Mouse (Mus musculus) frontal cortex, adult 2 months (tissue): ENCODE results near the gene Stip1. TPM values are rescaled to one million over a fixed set of nuclear protein-coding genes. Genes with fewer than 3 reads are reported as not detected.
A peak's percentile ranks its signal among the peaks of the same experiment; 100 is the strongest.
"Not testable (repeated sequence)": the region's sequence is repeated elsewhere in the genome, so short reads cannot be mapped to it uniquely, and the experiment has no call there.

ENCODE experiments used
- DNase-seq, 2 experiments: peaks; one replicate each; pipeline ENCODE4 v3.0.0; 2022; ENCODE audit warnings: low spot score in 1 of 2; ENCODE audit errors: extremely low spot score in 1 of 2
- polyA plus RNA-seq: library from polyadenylated mRNA; depleted of rRNA; stranded (reverse); fragments of >200 nt; gene quantifications from 2 replicates; pipeline ENCODE4 v1.2.3, GENCODE M21; 2012

The Stip1 gene
- polyA plus RNA-seq, 1 experiment, result 148 TPM

DNA sequence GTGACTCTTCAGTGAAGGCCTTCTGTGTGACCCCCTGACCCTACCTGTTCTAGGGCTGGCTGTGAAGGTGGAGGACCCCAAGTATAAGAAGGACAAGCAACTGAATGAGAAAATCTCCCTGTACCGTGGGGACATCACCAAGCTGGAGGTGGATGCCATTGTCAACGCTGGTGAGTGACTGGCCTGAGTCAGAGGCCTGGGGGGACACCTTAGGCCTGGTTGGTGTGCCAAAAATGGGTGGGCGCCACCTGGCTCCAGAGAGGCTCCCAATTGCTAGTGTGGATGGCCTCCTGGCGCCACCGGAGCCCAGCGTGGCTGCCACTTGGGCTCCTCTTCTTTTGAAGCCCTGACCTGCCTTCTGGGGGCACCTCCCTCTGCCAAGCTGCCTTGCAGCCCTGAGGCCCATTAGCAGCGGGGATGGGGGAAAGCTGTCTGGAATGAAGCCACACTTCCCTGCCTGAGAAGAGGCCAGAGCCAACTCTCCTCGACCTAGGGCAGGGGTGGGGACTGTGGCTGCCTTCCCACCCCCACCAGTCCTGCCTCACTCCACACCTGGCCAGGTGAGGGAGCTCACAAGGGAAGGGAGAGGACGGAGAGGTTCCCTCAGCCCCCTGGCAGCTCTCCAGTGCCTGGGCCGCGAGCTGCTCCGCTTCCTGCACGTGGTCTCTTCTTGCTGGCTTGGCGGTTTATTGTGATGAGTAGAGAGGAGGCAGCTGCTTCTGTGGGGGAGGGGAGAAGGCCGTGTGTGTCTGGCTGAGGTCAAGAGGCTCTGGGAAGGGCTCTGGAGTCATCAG, 26.5 kb upstream of the Stip1 start:
- DNase-seq, result no peak

DNA sequence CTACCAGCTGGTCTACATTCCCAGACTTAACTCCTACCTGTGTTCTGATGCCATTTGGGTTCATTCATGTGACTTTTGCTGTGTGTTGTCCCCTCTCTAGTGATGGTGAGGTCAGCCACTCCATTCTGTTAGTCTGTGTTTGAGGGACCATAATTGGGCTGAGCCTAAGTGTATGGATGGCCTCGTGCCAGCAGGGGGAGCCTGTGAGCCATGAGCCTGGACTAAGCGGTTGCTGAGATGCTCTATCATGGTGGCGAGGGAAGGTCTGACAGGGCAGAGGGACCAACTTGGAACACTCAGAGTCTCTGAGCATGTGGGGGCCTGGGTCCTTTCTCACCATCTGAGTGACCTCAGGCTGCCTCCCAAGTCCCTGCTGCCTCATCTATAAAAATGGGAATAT, 24.8 kb upstream of the Stip1 start:
- peak in 1 of 2 experiments; percentile 92 for DNase-seq

DNA sequence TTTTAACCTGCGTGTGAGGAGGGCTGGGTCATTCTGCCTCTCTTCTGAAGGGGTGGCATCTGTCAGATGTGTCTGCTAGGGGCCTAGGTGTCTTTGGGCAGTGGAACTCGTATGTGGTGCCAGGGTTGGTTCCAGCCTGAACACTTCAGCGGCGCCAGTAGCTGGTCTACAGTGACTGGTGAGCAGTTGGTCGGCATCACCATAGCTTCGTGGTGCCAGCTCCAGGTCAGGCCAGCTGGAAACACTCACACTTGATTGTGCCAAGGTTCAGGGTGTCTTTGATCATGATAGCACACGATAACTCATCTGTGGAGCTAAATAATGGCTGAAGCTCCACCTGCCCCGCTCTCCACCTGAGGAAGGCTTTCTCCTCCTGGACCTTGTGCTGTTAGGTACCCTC, 23.1 kb upstream of the Stip1 start:
- no peak for DNase-seq

DNA sequence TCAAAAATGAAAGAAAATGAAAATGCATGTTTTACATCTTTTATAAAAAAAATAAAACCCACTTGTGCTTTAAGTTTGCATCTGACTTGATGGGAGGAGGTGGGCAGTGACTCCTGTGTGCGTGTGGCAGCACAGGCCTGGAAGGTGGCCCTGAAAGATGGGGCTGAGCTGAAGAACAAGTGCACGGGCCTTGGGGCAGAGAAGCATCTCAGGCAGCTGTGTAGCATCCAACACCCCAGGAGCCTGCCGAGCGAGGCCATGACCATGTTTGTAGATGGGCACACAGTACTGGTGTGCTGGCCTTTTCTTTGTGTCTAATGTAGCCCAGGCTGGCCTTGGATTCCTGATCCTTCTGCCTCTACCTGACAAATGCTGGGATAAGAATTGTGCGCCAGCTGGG, 22.3 kb upstream of the Stip1 start:
- DNase-seq, result no peak

DNA sequence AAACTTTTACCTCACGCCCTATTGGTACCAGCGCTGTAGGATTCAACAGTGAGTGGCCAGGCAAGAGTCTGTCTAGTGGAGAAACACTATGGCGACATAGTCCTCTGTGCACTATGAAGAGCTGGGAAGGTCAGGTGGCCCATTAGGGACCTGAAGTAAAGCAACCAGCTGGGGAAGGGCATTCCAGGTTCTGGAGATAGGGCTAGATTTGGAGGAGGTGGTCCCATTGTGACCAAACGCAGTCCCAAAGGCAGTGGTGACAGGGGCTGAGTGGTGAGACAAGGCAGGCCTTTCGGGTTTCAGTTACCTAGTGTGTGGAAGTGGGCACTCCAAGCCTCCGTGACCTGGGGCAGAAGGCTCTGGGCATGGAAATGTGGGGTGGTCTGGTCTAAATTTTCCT, 18.8 kb upstream of the Stip1 start:
- no peak for DNase-seq

DNA sequence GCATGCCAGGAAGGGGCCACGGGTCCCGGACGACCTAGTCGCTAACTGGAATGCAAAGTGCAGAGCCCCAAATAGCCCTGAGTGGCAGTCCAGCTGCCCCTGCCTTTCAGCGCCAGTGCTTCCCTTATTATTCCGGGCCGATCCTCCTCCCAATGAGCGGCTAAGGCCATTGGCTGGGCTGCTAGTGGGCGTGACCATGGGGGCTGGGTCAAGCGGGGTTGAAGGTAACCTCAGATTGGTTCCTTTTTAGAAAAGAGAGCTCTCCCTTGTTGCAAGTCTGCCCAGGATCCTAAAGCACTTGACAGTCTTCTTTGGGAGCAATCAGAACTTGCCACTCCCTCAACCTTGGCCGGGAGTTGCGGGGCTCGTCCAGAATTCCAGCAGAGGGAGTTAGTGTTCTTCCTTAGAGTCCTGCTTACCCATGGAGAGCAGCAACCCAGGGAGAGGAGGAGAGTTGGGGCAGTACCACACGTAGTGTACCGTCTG, 18.0 kb upstream of the Stip1 start:
- peak in 1 of 2 experiments; percentile 73 for DNase-seq

DNA sequence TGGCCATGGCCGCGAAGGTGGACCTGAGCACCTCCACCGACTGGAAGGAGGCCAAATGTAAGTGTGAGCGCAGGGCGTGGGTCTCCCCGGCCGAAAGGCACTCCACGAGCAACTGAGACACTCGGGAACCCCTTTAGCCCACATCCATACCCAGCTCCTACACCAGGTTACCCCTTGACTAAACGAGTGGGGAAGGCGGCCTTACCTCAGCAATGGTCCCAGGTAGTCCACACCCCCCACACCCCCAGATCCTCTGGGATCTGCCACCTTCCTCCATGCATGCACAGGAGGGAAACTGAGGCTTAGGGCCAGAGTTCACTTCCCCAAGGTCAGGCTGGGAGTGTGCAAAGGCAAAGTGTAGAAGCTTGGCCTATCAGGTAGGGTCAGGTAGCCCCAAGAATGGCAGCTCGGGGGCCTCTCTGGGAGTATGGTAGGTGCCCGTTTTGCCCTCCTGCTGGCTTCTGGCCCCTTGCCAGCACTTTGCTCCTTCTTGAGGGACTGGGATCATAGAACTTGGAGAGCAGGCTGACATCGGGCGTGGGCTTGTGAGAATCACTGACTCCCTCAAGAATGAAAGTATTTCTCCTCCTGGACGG, 17.5 kb upstream of the Stip1 start:
- DNase-seq, result peak in 1 of 2 experiments; percentile 42

DNA sequence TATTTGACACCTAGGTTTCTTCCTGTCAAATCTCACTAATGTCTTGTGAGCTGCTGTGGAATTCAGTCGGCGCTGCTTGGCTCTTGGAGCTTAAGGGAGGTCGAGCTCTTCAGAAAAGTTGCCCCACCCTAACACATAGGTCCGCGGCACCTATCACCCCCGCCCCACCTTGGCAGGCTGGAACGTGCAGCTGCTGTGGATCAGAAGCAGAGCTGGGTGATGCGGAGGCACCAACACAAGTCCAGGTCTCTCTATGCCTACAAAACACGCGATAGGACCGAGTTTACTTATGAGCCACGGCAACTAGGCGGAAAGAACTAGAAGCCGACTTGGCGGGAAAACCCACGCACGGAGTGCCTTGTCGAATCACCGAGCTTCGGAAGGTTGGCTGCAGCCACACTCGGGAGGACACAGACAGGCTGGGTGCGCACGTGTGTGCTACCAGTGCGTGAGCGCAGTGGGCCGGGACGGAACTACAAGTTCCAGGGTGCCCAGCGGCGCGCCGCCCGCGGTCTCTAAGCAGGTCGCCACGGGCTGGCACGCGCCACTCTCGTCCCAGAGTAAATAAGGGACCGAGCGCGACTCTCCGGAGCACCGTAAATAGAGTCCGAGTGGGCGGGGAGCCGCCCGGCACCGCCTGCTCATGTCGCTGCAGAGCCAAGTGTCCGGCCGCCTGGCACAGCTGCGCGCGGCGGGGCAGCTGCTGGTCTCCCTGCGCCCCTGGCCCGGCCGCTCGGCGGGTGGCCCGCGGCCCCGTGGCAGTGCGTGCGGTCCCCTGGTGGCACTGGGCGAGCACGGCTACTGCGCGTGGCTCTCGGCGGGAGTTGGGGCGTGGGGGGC, 16.7 kb upstream of the Stip1 start, which contains the start of gene Macrod1:
Macrod1 (plus strand) TSS at position 563 of the 840 bp plus-strand sequence.
- peak in 1 of 2 experiments; percentile 80 for DNase-seq

DNA sequence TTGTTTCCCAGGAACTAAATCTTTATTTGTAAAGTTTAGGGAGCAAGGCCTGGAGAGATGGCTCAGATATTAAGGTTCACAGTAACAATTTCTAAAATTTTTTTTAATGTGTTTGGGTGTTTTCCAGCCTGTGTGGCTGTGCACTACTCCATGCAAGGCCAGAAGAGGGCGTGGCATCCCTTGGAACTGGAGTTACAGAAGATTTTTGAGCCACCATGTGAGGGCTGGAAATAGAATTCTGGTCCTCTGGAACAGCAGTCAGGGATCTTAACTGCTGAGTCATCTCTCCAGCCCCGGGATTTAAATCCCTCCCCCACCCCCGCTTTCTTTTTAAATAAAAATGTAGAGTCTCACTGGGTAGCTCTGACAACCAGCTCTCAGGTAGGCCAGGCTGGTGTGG, 15.4 kb upstream of the Stip1 start:
- peak in 1 of 2 experiments; percentile 42 for DNase-seq

DNA sequence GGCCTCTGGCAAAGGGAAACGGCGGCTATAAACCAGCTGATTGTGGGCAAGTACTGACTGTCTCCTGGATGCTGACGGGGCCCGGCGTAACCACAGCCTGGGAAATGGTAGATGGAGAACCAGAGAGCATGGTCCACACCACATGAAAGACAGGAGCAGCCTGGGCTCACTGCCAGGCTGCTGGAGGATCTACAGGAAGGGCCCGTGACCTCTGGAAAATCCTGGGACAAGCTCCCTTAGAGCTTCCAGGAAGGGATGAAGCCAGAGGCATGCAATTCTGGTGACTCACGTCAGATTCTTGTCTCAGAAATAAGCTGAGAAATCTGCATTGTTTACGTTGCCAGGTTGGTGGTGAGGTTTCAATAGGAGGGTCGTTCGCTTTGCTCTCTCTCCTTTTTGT, 15.0 kb upstream of the Stip1 start:
- no peak for DNase-seq

DNA sequence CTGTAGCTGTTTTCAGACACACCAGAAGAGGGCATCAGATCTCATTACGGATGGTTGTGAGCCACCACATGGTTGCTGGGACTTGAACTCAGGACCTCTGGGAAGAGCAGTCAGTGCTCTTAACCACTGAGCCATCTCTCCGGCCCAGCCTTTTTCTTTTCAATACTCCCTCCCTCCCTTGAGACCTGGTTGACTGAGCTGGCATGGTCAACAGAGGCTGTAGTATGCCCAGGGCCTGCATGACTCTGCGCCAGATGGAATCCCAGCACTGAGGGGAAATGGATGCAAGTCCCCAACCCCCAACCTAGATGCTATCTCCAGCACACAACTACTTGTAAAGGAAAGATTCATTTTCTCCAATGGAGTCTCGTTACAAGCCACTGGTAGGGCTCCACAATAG, 13.6 kb upstream of the Stip1 start:
- DNase-seq, result not testable (repeated sequence)

DNA sequence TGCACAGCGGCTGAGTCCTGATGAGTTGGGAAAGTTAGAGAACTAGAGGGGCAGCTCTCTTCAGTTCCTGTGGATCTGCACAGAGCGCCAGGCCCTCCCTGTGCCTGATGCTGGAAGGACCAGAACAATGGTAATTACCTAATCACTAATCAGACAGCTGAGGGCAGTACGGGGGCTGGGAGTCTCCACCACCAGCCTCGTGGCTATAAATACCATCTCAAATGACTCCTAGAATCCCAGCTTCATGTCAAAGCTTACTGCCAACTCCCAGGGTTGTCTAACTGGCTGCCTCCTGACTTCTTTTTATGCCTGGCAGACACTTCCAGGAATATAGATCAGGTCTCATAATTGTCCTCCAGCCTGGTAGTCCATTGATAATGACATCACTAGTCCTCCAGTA, 4.9 kb upstream of the Stip1 start:
- no peak for DNase-seq

DNA sequence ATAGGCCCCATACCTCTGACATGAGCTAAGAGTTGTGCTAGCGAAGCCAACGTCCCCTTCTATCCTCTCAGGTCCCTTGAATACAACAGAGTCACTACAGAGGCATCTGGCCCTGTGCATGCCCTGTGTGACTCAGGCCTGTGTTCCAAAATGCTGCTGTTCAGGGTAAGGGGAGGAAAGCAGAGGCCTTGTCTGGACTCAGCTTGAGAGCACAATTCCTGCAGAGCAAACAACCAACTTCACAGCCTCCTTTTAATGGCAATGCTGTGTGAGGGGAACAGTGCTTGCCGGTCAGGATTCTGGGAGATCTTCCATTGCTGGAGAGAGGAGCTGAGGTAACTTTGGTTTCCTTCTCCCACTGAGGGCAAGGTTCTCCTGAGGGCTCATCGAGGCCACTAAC, 4.5 kb upstream of the Stip1 start:
- no peak for DNase-seq

DNA sequence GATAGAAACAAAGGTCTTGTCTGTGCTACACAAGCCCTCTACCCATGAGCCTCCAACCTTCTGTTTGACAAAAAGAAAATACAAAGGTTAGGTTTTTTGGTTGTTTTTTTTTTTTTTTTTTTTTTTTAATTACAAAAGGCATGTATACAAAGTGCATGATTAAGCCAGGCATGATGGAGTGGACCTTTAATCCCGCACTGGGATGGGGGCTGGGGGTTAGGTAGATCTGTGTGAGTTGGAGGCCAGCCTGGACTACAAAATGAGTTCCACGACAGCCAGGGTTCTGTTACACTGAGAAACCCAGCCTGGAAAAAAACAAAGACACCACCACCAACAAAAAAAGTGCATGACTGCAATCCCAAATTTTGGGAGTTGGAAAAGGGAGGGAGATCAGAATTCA, 1.4 kb upstream of the Stip1 start:
- DNase-seq, result no peak

DNA sequence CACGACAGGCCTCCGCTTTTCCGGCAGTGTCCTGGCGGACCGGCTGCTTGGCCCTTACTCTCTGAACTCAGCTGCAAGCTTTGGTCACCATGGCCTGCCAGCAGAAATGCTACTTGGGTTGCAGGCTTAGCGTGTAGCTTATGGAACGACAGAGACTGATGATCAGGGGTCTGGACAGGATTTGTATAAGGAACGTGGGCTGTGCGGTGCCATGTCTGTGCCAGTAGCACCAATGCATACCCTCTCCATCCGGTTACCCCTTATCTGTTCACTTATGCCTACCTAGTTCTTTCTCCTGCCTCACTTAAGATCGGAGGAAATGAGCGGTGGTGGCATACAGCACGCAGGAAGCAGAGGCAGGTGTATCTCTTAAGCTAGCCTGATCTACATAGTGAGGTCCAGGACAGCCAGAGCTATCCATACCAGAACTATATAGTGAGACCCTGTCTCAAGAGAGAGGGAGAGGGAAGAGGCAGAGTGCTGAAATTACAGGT, 917 bp upstream of the Stip1 start:
- DNase-seq, result no peak

DNA sequence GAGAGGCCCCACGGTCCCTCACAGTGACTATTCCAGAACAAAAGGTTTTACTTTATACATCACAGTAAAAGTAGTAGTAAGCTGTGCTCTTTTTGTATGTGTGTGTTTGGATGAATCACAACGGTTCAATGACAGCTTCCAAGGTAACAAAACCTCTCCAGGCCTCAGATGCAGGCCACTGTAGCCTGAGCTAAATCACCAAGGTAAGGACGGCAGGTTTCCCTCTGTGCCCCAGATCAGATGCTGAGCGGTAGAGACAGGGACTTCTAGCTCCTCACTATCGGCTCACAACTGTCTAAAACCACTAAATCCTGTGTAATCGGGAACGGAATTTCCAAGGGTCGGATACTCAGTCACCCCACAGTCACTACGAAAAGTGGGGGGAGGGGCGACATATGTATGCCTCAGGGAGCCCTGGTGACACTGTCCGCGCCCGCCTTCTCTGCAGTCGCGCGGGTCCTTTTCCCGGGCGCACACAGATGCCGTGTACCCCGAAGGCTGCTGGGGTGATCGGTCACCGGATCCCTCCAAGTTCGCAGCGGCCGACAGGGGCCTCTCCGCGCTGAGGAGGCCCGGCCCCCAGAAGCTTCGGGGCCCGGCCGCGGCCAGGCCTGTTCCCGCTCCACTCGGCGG, 563 bp downstream of the Stip1 start:
- peak in 1 of 2 experiments; percentile 60 for DNase-seq

DNA sequence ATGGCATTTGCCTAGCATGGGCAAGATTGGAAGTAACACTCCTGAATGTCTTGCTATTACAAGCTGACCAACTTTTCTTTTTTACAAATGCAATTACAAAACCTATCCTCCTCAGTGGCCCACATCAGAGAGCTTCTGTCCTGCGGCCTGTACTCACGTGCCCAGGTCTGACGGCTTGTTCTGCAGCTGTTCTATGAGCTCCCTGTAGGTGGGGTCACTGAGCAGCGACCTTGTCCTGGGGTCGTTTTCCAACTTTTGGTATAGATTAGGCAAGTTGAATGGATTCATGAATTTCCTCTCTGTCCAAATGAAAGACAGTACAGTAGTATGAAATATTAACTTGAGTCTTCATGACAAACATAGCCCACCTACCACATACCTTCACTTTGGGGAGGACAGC, 5.8 kb downstream of the Stip1 start:
- no peak for DNase-seq

DNA sequence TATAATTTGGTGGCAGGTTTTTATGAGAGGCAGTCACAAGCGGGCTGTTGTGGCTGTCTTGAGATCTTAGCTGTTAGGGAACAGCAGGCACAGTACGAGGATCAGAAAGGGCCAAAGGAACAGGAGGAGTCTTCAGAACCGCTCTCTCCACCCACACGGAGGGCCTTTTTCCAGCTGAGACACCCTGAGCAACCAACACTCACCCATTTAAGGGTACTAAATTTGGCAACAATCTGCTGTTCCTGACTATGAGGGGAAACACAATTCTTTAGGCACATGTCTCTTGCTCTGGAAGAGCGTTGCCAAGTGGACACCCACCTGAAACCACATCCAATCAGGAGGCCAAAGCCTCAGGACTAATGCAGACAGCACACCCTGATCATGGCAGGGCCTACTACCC, 10.2 kb downstream of the Stip1 start:
- DNase-seq, result peak; percentile 76 to 79

DNA sequence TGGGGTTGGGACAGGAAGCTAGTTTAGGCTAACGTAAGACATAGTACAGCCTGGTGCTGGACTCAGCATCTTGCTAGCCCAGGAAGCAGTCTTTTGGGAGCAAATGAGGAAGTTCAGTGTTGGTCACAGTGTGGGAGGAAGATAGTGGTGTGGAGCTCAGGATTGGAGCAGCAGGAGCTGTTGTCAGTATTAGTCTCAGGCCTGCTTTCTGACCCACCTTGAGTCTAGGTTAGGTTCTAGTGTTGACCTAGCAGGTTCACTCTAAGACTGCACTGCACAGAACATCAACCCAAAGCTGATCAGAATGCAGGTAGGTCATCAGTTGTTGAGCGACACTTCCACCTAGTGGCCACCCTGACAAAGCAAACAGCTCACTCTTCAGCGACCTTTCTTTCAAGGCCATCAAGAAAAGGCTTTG, 19.5 kb downstream of the Stip1 start:
- peak in 1 of 2 experiments; percentile 46 for DNase-seq

DNA sequence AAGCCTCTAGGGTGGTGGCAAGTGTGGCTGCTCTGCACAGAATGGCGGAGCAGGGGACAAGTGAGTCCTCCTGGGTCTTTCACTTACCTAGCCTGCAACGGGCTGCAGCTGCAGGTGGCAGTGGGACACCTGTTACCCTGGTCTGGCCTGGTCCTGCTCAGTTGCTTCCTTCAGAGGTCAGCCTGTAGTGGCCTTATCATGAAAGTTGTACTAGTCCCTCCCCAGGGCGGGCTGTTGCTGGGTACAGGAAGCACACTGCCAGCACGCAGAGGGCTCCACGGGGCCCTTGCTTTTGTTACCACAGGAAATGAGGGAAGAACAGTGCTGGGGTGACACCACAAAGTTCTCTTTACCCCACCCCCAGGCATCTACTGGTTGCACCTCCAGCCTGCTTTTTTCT, 20.6 kb downstream of the Stip1 start, which contains the start of gene Fermt3:
Fermt3 (minus strand) TSS at position 279 of the 400 bp plus-strand sequence.
- no peak for DNase-seq
